Mouse (Mus musculus): ENCODE measurements at regions not wholly inside any gene's neighbourhood (a gene's known extent, or its start where the extent isn't known, plus 50 kb on each side); places are given as distances from the start of the nearest gene placed in this dataset.

GRCm38 (mm10) chr2:171588158-171588557, 455.1 kb downstream of the Cbln4 start:
- no peak overlapping the region for H3K4me3 ChIP-seq (replicated peaks in 1 of 3; ENCODE audit: low read depth in 2 of 3, low read length in 2 of 3, poor library complexity in 1 of 3)
- H3K79me2 ChIP-seq (replicated peaks; ENCODE audit: control insufficient read depth, extremely low read depth, insufficient read depth, poor library complexity, severe bottlenecking), result no peaks in the 10 kb centered on the region
- DNase-seq (ENCODE audit: extremely low read depth), result no peak
- H3K27ac ChIP-seq (ENCODE audit: insufficient read depth, low read depth), result no peak overlapping the region
- TF ChIP-seq POLR2A (IDR thresholded peaks at IDR 0.05; ENCODE audit: low read depth, low read length), result no peak
- TF ChIP-seq TBP (conservative IDR thresholded peaks at IDR 0.05; ENCODE audit: low read depth, low read length), result no peak
- no peaks in the 10 kb centered on the region for H3K36me3 ChIP-seq (replicated peaks in 1 of 2; ENCODE audit: control insufficient read depth in 1 of 2, insufficient read depth in 1 of 2, low read length in 1 of 2)
- H3K4me1 ChIP-seq (ENCODE audit: control insufficient read depth in 1 of 2, insufficient read depth in 2 of 2), result no peaks in the 10 kb centered on the region
- peaks cover 75% of the 10 kb centered on the region for H3K9me3 ChIP-seq (replicated peaks; ENCODE audit: low read length)
- H3K9ac ChIP-seq (ENCODE audit: insufficient read depth, low read depth), result no peak overlapping the region
- in situ Hi-C loops (cut with MboI; ENCODE audit: low pct_ligation_motif_present, low pct_unique_long_range_greater_than_20kb, low sequenced_read_pairs), result no loop called here
- dilution Hi-C loops (cut with MboI; ENCODE audit: extremely low pct_ligation_motif_present, extremely low pct_unique_long_range_greater_than_20kb, low sequenced_read_pairs), result no loop called here
- no peak overlapping the region for H3K4me2 ChIP-seq (ENCODE audit: insufficient read depth, low read depth, poor library complexity, severe bottlenecking)
- H3K27me3 ChIP-seq (replicated peaks), result no peaks in the 10 kb centered on the region

GRCm38 (mm10) chr2:171587635-171588034, 455.6 kb downstream of the Cbln4 start:
- no peak overlapping the region for H3K27ac ChIP-seq (ENCODE audit: insufficient read depth, low read depth)
- H3K4me2 ChIP-seq (ENCODE audit: insufficient read depth, low read depth, poor library complexity, severe bottlenecking), result no peak overlapping the region
- H3K27me3 ChIP-seq (replicated peaks), result no peaks in the 10 kb centered on the region
- no peak overlapping the region for H3K9ac ChIP-seq (ENCODE audit: insufficient read depth, low read depth)
- TF ChIP-seq MEF2A (IDR thresholded peaks at IDR 0.05; ENCODE audit: borderline replicate concordance, low read depth, low read length) (no peak), CHD1 (IDR thresholded peaks at IDR 0.05; ENCODE audit: low read depth, low read length) (no peak), BHLHE40 (IDR thresholded peaks at IDR 0.05; ENCODE audit: low read depth, low read length) (no peak), E2F4 (IDR thresholded peaks at IDR 0.05; ENCODE audit: insufficient replicate concordance, low read depth, low read length) (no peak), NELFE (IDR thresholded peaks at IDR 0.05; ENCODE audit: low read depth, low read length) (no peak), ZC3H11A (IDR thresholded peaks at IDR 0.05; ENCODE audit: low read depth, low read length) (no peak), EP300 (IDR thresholded peaks at IDR 0.05; ENCODE audit: low read length) (no peak), GABPA (IDR thresholded peaks at IDR 0.05; ENCODE audit: insufficient replicate concordance, low read depth, low read length) (no peak), MXI1 (IDR thresholded peaks at IDR 0.05; ENCODE audit: low read depth, low read length) (no peak), ETS1 (conservative IDR thresholded peaks at IDR 0.05; ENCODE audit: low read depth, low read length) (no peak), ZKSCAN1 (IDR thresholded peaks at IDR 0.05; ENCODE audit: borderline replicate concordance, low read depth, low read length) (no peak), SMC3 (IDR thresholded peaks at IDR 0.05; ENCODE audit: low read depth, low read length) (no peak), ZMIZ1 (IDR thresholded peaks at IDR 0.05; ENCODE audit: low read depth, low read length) (no peak), MAX (IDR thresholded peaks at IDR 0.05; ENCODE audit: low read length) (no peak), JUN (IDR thresholded peaks at IDR 0.05; ENCODE audit: insufficient read depth, low read depth, low read length) (no peak), ZNF384 (IDR thresholded peaks at IDR 0.05; ENCODE audit: low read depth, low read length) (no peak), RAD21 (IDR thresholded peaks at IDR 0.05; ENCODE audit: low read depth, low read length) (no peak), KAT2A (IDR thresholded peaks at IDR 0.05; ENCODE audit: insufficient replicate concordance, low read length) (no peak), RCOR1 (conservative IDR thresholded peaks at IDR 0.05; ENCODE audit: low read depth, low read length) (no peak)
- H3K36me3 ChIP-seq (replicated peaks in 1 of 2; ENCODE audit: control insufficient read depth in 1 of 2, insufficient read depth in 1 of 2, low read length in 1 of 2), result no peaks in the 10 kb centered on the region
- dilution Hi-C loops (cut with MboI; ENCODE audit: extremely low pct_ligation_motif_present, extremely low pct_unique_long_range_greater_than_20kb, low sequenced_read_pairs), result no loop called here
- H3K4me3 ChIP-seq (replicated peaks in 1 of 3; ENCODE audit: low read depth in 2 of 3, low read length in 2 of 3, poor library complexity in 1 of 3), result no peak overlapping the region
- DNase-seq (ENCODE audit: extremely low read depth), result no peak
- H3K79me2 ChIP-seq (replicated peaks; ENCODE audit: control insufficient read depth, extremely low read depth, insufficient read depth, poor library complexity, severe bottlenecking), result no peaks in the 10 kb centered on the region
- H3K9me3 ChIP-seq (replicated peaks; ENCODE audit: low read length), result peaks cover 74% of the 10 kb centered on the region
- no peaks in the 10 kb centered on the region for H3K4me1 ChIP-seq (ENCODE audit: control insufficient read depth in 1 of 2, insufficient read depth in 2 of 2)
- in situ Hi-C loops (cut with MboI; ENCODE audit: low pct_ligation_motif_present, low pct_unique_long_range_greater_than_20kb, low sequenced_read_pairs), result no loop called here

Data from CH12.LX (cell line).